Mouse (Mus musculus) macrophage (primary cell): ENCODE data around the gene Trpv4. TPM values are rescaled to one million over a fixed set of nuclear protein-coding genes. Genes with fewer than 3 reads are reported as not detected.
A peak's percentile ranks its signal among the peaks of the same experiment; 100 is the strongest.

ENCODE experiments used
- H3K27ac ChIP-seq: fragments of 350-480 bp; formaldehyde crosslinking; 2 replicates; pipeline ENCODE4 v1.9.0; 2021
- H3K36me3 ChIP-seq: fragments of 350-480 bp; formaldehyde crosslinking; 2 replicates; pipeline ENCODE4 v1.9.0; 2021; ENCODE audit errors: inconsistent target
- H3K4me3 ChIP-seq: fragments of 350-480 bp; formaldehyde crosslinking; 2 replicates; pipeline ENCODE4 v1.9.0; 2021; ENCODE audit errors: inconsistent target
- H3K79me2 ChIP-seq: fragments of 350-480 bp; formaldehyde crosslinking; 2 replicates; pipeline ENCODE4 v1.9.0; 2021; ENCODE audit errors: inconsistent target
- WGBS: methylation state at CpG from one replicate; pipeline ENCODE4 v1.1.7; 2026; ENCODE audit warnings: inconsistent platforms; ENCODE audit not compliant: missing documents; 5-methylcytosine and 5-hydroxymethylcytosine counted together
- polyA plus RNA-seq: library from polyadenylated mRNA; stranded (reverse); fragments of 250-400 nt; gene quantifications from 3 replicates; pipeline ENCODE4 v1.2.4, GENCODE M21; 2018; ENCODE audit warnings: inconsistent platforms
- total RNA-seq, 78 experiments: library from RNA; depleted of rRNA; stranded (reverse); fragments of 250-400 nt; gene quantifications; 1 replicate in 9 of 78; 2 replicates in 24 of 78; 3 replicates in 43 of 78; 4 replicates in 2 of 78; pipeline ENCODE4 v1.2.4; 2018; ENCODE audit warnings: inconsistent platforms in 56 of 78

The Trpv4 gene
- total RNA-seq (2018; cell fraction: chromatin; rRNA removed) = 10 to 100 TPM in 22 of 26 experiments, 1 to 10 TPM in 4; 4.9 to 48.1 (median 27.0) TPM
- total RNA-seq (2018; cell fraction: cytosol; rRNA removed) = 1 to 10 TPM; 1.6 to 9.9 (median 5.4) TPM
- total RNA-seq (2018; cell fraction: nucleus; rRNA removed) = 10 to 100 TPM in 17 of 26 experiments, 1 to 10 TPM in 9; 3.5 to 37.8 (median 15.3) TPM
- 4.4 to 12.1 TPM (median 7.1 TPM) in 3 replicates for polyA plus RNA-seq

GRCm38 (mm10) chr5:114658255-114658654 is at the start of gene Trpv4:
Gene Trpv4 (minus strand): TSS chr5:114658421.
- no peaks in the 10 kb centered on the region for H3K79me2 ChIP-seq
- H3K4me3 ChIP-seq = peak within 1 kb of the TSS; percentile 6; the same call in 1 of the 2 replicates
- no peaks in the 10 kb centered on the region for H3K36me3 ChIP-seq
- H3K27ac ChIP-seq = no peak within 1 kb of the TSS
- WGBS = 6% methylated on average over 44 of the region's 47 CpGs

DNA sequence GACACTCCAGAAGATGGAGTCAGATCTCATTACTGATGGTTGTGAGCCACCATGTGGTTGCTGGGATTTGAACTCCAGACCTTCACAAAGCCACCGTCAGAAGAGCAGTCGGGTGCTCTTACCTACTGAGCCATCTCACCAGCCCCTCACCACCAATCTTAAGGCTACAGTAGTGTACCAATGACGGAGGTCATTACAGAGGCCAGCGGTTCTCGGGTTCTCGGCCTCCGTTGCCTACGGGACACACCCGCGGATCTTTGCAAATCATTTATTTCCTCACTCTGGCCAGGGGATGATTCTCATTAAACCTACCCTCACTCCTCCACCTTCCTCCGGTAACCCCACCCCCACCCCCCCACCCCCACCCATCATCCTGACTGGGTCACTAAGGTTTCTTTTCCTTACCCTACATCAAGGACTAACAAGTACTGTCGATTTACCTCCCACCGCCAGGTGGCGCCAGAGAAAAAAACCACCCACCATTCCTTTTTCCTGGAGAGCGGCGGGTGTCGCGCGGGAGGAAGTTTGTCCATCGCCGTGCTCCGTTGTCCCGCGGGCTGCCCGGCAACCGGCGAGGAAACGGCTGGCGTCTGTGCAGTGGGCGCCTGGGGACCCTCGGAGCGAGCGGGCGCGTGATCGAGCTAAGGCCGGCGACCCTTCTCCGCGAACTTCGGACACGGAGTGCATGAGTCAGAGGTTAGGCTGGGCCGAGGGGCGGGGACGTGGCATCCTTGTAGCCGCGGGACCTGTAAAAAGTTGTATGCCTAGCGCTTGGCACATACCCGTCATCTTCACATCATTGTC is 49.2 kb upstream of the Trpv4 start, which contains the start of gene Tchp:
Gene Tchp (plus strand): TSS at position 496 of the 804 bp plus-strand sequence.
- peaks cover 15% of the 10 kb centered on the region; the same call in 1 of the 2 replicates for H3K36me3 ChIP-seq
- H3K4me3 ChIP-seq = peak within 1 kb of the TSS; percentile 82
- H3K27ac ChIP-seq = no peak within 1 kb of the TSS
- 9% methylated on average over 48 of the region's 49 CpGs for WGBS
- peaks cover 6% of the 10 kb centered on the region; the same call in 1 of the 2 replicates for H3K79me2 ChIP-seq

DNA sequence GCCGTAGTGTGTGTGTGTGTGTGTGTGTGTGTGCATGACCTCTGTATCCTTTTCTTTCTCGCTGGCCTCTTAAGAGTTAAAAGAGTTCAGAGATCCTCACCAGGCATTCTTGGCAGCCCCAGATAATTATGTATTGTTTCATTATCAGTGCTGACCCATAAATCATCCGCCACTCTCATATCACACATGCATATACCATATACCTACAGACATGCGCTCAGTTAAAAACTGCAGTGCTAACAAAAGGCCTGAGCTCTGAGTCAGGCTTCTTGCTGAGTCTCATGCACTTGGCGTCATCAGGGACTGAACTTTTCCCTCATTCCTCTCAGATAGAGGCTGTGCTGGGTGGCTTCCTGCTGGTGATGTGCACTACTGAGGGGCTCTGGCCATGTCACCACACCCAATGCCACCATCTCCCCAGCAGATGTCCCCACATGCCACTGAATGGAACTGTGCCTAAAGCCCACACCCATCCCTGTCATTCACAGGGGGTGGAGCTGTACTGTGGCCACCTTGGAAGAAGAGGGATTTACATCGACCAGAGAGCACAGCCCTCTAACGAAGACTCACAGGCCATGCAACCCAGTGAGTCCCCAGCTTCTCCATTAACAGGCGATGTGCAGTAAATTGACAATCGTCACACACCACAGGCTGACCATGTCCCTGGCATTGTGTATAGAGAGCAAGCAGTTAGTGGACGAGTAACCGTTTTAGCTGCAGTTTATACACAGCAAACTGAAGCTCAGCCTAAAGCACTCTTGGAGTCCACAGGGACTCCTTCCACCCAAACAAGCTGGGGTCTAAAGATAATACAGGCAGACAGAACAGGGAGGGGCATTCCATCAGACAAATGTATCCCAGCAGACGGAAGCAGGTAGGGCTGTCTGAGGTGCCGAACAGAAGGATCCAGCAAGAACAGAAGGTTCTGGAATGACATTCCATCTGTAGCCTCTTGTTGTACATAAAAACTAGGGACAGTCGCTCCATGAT is 44.5 kb upstream of the Trpv4 start:
- Histone ChIP-seq H3K4me3 (no peak overlapping the region), H3K27ac (peak overlapping the region; percentile 31)
- WGBS = 74% methylated on average over 14 of the region's 14 CpGs

GRCm38 (mm10) chr5:114699015-114699414 is 40.8 kb upstream of the Trpv4 start:
- peak overlapping the region; percentile 94 for H3K27ac ChIP-seq
- H3K36me3 ChIP-seq = no peaks in the 10 kb centered on the region
- 13% methylated on average over 7 of the region's 7 CpGs for WGBS
- H3K4me3 ChIP-seq = no peak overlapping the region
- no peaks in the 10 kb centered on the region for H3K79me2 ChIP-seq

More for the DNA sequence above, 44.5 kb upstream of the Trpv4 start:
- H3K36me3 ChIP-seq = no peaks in the 10 kb centered on the region
- no peaks in the 10 kb centered on the region for H3K79me2 ChIP-seq

GRCm38 (mm10) chr5:114698044-114698746 is 40.0 kb upstream of the Trpv4 start:
- WGBS = 93% methylated on average over 19 of the region's 19 CpGs
- no peak overlapping the region for H3K4me3 ChIP-seq
- no peaks in the 10 kb centered on the region for H3K79me2 ChIP-seq
- H3K36me3 ChIP-seq = no peaks in the 10 kb centered on the region
- peak overlapping the region; percentile 94 for H3K27ac ChIP-seq

DNA sequence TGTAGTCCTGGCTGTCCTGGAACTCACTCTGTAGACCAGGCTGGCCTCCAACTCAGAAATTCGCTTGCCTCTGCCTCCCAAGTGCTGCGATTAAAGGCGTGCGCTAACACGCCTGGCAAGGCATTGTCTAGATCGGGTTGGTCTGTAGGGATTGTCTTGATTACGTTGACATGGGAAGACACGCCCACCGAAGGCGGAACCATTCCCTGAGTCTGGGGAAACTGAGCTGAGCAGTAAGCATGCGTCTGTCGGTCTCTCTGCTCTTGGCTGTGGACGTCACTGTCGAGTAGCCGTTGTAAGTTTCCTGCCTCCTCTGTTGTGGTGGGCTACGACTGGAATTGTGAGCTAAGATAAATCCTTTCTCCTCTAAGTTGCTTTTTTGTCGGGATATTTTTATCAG is 38.7 kb upstream of the Trpv4 start:
- Histone ChIP-seq H3K79me2 (no peaks in the 10 kb centered on the region), H3K27ac (no peak overlapping the region), H3K36me3 (no peaks in the 10 kb centered on the region), H3K4me3 (no peak overlapping the region)
- 92% methylated on average over 17 of the region's 17 CpGs for WGBS

DNA sequence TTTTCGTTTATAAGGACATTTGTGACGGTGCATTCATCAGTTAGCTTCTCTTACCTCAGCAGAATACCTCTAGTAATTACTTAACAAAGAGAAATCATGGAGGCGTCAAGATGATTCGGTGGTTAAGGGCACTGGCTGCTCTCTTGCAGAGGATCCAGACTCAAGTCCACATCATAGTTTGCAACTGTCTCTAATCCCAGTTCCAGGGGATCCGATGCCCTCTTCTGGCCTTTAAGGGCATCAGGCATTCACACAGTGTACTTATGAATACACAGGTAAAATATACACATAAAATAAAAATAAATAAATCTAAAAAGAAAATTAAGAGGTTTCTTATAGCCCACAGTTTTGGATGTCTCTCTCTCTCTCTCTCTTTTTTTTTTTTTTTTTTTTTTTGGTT is 37.6 kb upstream of the Trpv4 start:
- H3K36me3 ChIP-seq = no peaks in the 10 kb centered on the region
- no peak overlapping the region for H3K27ac ChIP-seq
- H3K79me2 ChIP-seq = no peaks in the 10 kb centered on the region
- no peak overlapping the region for H3K4me3 ChIP-seq
- WGBS = 76% methylated on average over 4 of the region's 5 CpGs

GRCm38 (mm10) chr5:114690633-114691567 is 32.7 kb upstream of the Trpv4 start, which contains the start of gene Gltp:
Gene Gltp (minus strand): TSS chr5:114690984.
- H3K79me2 ChIP-seq = peaks cover 47% of the 10 kb centered on the region
- 7% methylated on average over 66 of the region's 75 CpGs for WGBS
- peaks cover 5% of the 10 kb centered on the region; the same call in 1 of the 2 replicates for H3K36me3 ChIP-seq
- peak within 1 kb of the TSS; percentile 92 for H3K27ac ChIP-seq
- peak within 1 kb of the TSS; percentile 73 for H3K4me3 ChIP-seq

DNA sequence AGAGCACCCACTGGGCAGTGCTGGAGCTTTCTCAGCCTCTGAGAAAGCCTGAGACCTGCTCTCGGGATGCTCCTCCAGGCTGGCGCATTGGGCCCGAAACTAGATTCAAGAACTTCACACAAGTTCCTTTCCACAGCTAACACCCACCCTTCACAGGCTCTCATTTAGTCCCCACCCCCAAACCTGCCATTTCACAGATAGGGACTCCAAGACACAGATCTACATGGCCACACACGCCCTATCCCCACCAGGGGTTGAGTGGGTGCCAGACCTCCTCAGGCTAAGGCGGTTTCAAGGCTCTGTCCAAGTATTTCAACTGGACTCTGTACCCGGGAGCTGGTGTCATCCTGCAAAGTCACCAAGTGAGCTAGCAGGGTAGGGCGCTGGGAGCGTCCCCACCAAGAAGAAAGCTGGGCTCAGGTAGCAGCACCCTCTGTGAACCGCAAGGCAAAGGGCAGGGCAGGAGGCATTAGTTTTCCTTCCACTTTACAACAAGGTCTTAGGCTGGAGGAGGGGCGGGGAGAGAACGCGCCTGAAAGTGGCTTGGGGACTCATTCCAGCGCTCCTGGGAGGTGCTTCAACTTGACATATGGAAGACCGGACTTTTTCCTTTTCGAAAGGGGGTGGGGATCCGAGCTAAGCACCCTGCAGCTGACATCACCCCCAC is 31.6 kb upstream of the Trpv4 start:
- WGBS = 4% methylated on average over 14 of the region's 16 CpGs
- peaks cover 5% of the 10 kb centered on the region; the same call in 1 of the 2 replicates for H3K36me3 ChIP-seq

DNA sequence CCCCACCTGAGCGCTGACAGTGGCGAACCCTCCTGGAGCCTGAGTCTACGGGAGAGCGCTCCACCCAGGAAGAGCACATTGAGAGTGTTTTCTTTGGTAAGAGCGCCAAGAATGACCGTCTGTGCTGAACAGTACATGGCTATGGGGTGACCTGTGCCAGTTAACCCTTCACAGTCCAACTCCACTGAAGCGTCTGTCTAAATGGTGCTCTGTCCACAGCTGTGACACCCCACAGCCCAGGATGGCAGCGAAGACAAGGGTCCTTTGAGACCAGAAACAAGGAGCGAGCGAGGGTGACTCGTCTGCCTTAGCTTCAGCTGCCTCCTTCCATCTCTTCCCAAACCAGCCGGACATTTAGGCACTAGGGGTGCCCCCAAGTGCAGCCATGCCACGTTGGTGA is 30.5 kb upstream of the Trpv4 start:
- 80% methylated on average over 13 of the region's 13 CpGs for WGBS
- Histone ChIP-seq H3K36me3 (peaks cover 5% of the 10 kb centered on the region; the same call in 1 of the 2 replicates), H3K79me2 (peaks cover 69% of the 10 kb centered on the region), H3K4me3 (peak overlapping the region; percentile 73; the same call in 1 of the 2 replicates), H3K27ac (peak overlapping the region; percentile 92)

More for the DNA sequence above, 31.6 kb upstream of the Trpv4 start:
- Histone ChIP-seq H3K27ac (peak overlapping the region; percentile 92), H3K4me3 (peak overlapping the region; percentile 73), H3K79me2 (peaks cover 58% of the 10 kb centered on the region)

DNA sequence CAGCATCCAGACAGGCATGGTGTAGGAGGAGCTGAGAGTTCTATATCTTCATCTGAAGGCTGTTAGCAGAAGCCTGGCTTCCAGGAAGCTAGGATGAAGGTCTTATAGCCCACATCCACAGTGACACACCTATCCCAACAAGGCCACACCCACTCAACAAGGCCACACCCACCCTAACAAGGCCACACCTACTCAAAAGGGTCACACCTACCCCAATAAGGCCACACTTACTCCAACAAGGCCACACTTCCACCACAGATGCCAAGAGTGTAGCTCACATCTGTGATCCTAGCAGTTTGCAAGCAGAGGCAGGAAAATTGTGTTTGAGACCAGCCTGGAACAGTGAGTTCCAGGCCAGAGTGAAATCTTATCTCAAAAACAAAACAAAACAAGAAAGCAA is 29.7 kb upstream of the Trpv4 start:
- Histone ChIP-seq H3K79me2 (peaks cover 77% of the 10 kb centered on the region), H3K27ac (no peak overlapping the region), H3K4me3 (no peak overlapping the region), H3K36me3 (peaks cover 5% of the 10 kb centered on the region; the same call in 1 of the 2 replicates)

GRCm38 (mm10) chr5:114686726-114687210 is 28.5 kb upstream of the Trpv4 start:
- Histone ChIP-seq H3K27ac (no peak overlapping the region), H3K4me3 (no peak overlapping the region), H3K36me3 (peaks cover 5% of the 10 kb centered on the region; the same call in 1 of the 2 replicates), H3K79me2 (peaks cover 88% of the 10 kb centered on the region)
- WGBS = 96% methylated on average over 7 of the region's 7 CpGs
